Comparison of ENCODE assay signal across 8 mouse cellular contexts in the genomic region with DNA sequence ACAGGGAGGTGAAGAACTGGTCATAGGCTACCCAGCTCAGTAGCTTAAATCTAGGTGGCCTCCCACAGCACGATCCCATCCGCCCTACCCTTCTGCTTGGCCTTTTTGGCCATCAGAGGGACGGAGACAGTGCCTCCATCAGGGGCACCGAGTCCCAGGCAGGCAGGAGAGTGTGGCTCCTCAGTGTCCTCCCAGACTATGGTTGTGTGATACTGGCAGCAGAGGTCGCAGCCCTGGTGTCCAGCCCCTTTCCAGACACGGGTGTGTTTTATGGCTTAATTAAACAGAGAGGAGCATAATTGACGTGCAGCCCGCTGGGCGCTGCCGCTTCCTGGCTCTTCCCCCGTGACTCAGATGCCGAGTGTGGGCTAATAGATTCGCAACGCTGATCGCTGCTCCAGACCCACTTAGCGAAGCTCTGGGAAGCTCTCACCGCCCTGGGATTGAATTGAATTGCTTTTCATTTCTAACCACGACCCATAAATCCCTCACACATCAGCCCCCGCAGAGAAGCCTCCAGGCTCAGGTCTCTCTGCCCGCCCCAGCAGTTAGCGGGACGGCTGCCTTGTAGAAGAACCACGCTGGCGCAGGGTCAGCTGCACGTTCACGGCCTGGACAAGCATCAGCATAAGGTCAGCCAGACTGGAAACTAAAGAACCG.
DNase-seq lines count a peak whose midpoint lies in the region; ATAC-seq and TF ChIP-seq lines count a peak whose summit lies in the region.

No protein-coding gene starts in this region.

- peaks cover 5% of the 10 kb centered on the region; the same call in 1 of the 2 replicates for H3K4me1 ChIP-seq in heart, embryonic 12.5 days (replicated peaks)
- no peaks in the 10 kb centered on the region for H3K4me1 ChIP-seq in heart, adult 2 months (ENCODE audit: control insufficient read depth, insufficient read depth, low read length)
- H3K4me1 ChIP-seq in midbrain, embryonic 10.5 days: peaks cover 54% of the 10 kb centered on the region

- intact Hi-C loops in heart, adult 2 months (cut with DNase I): loop anchor here (5.0 kb wide), 1 partner anchor 298 kb away; no protein-coding TSS in a partner anchor
- intact Hi-C loops in gastrocnemius, postnatal 14 days (cut with DNase I; ENCODE audit: low total_unique reads): no loop called here

- peak overlapping the region; percentile 46 for H3K4me2 ChIP-seq in heart, embryonic 12.5 days

- H3K79me3 ChIP-seq in C2C12 (ENCODE audit: low read depth): no peaks in the 10 kb centered on the region

- no peaks in the 10 kb centered on the region for H3K36me3 ChIP-seq in heart, embryonic 12.5 days
- H3K36me3 ChIP-seq in heart, adult 2 months (ENCODE audit: control insufficient read depth, insufficient read depth, low read length): no peaks in the 10 kb centered on the region
- no peaks in the 10 kb centered on the region for H3K36me3 ChIP-seq in C2C12 (ENCODE audit: control insufficient read depth, insufficient read depth)
- H3K36me3 ChIP-seq in midbrain, embryonic 10.5 days: no peaks in the 10 kb centered on the region

- no peak for TF ChIP-seq CTCF in heart, adult 2 months (IDR thresholded peaks at IDR 0.05)
- TF ChIP-seq CTCF in C2C12 (IDR thresholded peaks at IDR 0.05; ENCODE audit: control insufficient read depth, insufficient read depth, insufficient read length): no peak

- no peak for TF ChIP-seq POLR2A in heart, adult 2 months (IDR thresholded peaks at IDR 0.05; ENCODE audit: insufficient read depth, low read depth, low read length)

- no peak overlapping the region; the same call in 1 of the 2 replicates for H3K4me3 ChIP-seq in heart, embryonic 12.5 days
- H3K4me3 ChIP-seq in heart, adult 2 months: no peak overlapping the region
- H3K4me3 ChIP-seq in C2C12 (ENCODE audit: insufficient read depth, poor library complexity, severe bottlenecking): no peak overlapping the region
- peak overlapping the region; percentile 41 for H3K4me3 ChIP-seq in midbrain, embryonic 10.5 days

- peak overlapping the region; percentile 5 for H3ac ChIP-seq in C2C12 (ENCODE audit: control insufficient read depth, insufficient read length, low read depth)

- H3K9ac ChIP-seq in heart, embryonic 12.5 days: no peak overlapping the region
- H3K9ac ChIP-seq in heart, adult 2 months (ENCODE audit: low read depth, low read length): no peak overlapping the region

- H3K27ac ChIP-seq in heart, embryonic 12.5 days (ENCODE audit: poor library complexity, severe bottlenecking): no peak overlapping the region
- no peak overlapping the region for H3K27ac ChIP-seq in heart, adult 2 months
- H3K27ac ChIP-seq in midbrain, embryonic 10.5 days (replicated peaks): peak overlapping the region; percentile 77

- peaks cover 20% of the 10 kb centered on the region for H3K27me3 ChIP-seq in heart, embryonic 12.5 days (replicated peaks)
- H3K27me3 ChIP-seq in heart, adult 2 months (ENCODE audit: control insufficient read depth, insufficient read depth, low read length): no peaks in the 10 kb centered on the region
- no peaks in the 10 kb centered on the region for H3K27me3 ChIP-seq in C2C12 (ENCODE audit: control insufficient read depth, insufficient read depth, insufficient read length)
- peaks cover 37% of the 10 kb centered on the region for H3K27me3 ChIP-seq in midbrain, embryonic 10.5 days (ENCODE audit: low read depth, poor library complexity, severe bottlenecking)

- no peak for DNase-seq in heart, adult 2 months
- DNase-seq in cerebellum, postnatal 14 days: peak; percentile 34 to 50
- peak; percentile 47 for DNase-seq in gastrocnemius, postnatal 14 days
- peak; percentile 54 for DNase-seq in midbrain, embryonic 10.5 days (ENCODE audit: low spot score)
- DNase-seq in thymus, postnatal 0 days (ENCODE audit: low spot score): no peak
- no peak for DNase-seq in spleen, postnatal 4 days (ENCODE audit: low spot score in 2 of 2)

- no peaks in the 10 kb centered on the region for H3K9me3 ChIP-seq in heart, embryonic 12.5 days (replicated peaks)
- H3K9me3 ChIP-seq in midbrain, embryonic 10.5 days (replicated peaks): no peaks in the 10 kb centered on the region

- 37% methylated on average over 27 of the region's 27 CpGs for WGBS in heart, embryonic 12.5 days
- 34% methylated on average over 27 of the region's 27 CpGs for WGBS in heart, adult 2 months
- WGBS in midbrain, embryonic 10.5 days: 21% methylated on average over 27 of the region's 27 CpGs

- no peaks in the 10 kb centered on the region for H3K79me2 ChIP-seq in heart, adult 2 months (replicated peaks; ENCODE audit: control insufficient read depth, insufficient read depth, low read length)
- H3K79me2 ChIP-seq in C2C12 (ENCODE audit: control insufficient read depth, insufficient read depth): no peaks in the 10 kb centered on the region

- no peak for ATAC-seq in heart, embryonic 12.5 days (ENCODE audit: insufficient number of reproducible peaks, low FRiP score)

- TF ChIP-seq EP300 in heart, adult 2 months (IDR thresholded peaks at IDR 0.05; ENCODE audit: insufficient read depth, low read depth, low read length): no peak

TF ChIP-seq in C2C12, 6 proteins besides CTCF, POLR2A, EP300 and RAD21:
- no peak for TF ChIP-seq FOSL1 (IDR thresholded peaks at IDR 0.05; ENCODE audit: insufficient read depth, low read length, poor library complexity, severe bottlenecking)

Comparison
In these comparisons a context has a peak if more than half of its experiments do, and no peak if none do; other contexts are left out.
1. DNase-seq: peak in cerebellum, postnatal 14 days (2 of 2), gastrocnemius, postnatal 14 days (single experiment) and midbrain, embryonic 10.5 days (single experiment); none in heart, adult 2 months (0 of 2), thymus, postnatal 0 days (single experiment) and spleen, postnatal 4 days (0 of 2).